Mouse (Mus musculus) stomach, postnatal 0 days (tissue): ENCODE measurements around the gene Vmn1r20. TPM values are rescaled to one million over a fixed set of nuclear protein-coding genes. Genes with fewer than 3 reads are reported as not detected.
"Not testable (repeated sequence)": the region's sequence is repeated elsewhere in the genome, so short reads cannot be mapped to it uniquely, and the experiment has no call there.

Experiments used
- ATAC-seq: fragments of 200-750 bp; cut with Nextera tagmentation; 2 replicates; pipeline ENCODE4 v1.8.0; 2017; ENCODE audit not compliant: low FRiP score, low TSS enrichment
- DNase-seq: peaks from one replicate; pipeline ENCODE4 v3.0.0-alpha.2; 2016; ENCODE audit warnings: low spot score
- H3K27ac ChIP-seq: fragments of 300-500 bp; sonication (generic); replicated peaks from 2 replicates; pipeline ENCODE4 v1.5.1; 2014; ENCODE audit warnings: mild to moderate bottlenecking, control low read depth
- H3K27me3 ChIP-seq: fragments of 300-500 bp; sonication (generic); 2 replicates; pipeline ENCODE4 v1.6.1; 2014; ENCODE audit warnings: low read length; ENCODE audit not compliant: control insufficient read depth, insufficient read depth
- H3K36me3 ChIP-seq: fragments of 300-500 bp; sonication (generic); 2 replicates; pipeline ENCODE4 v1.6.1; 2014; ENCODE audit warnings: low read length, mixed read lengths; ENCODE audit not compliant: control insufficient read depth, insufficient read depth
- H3K4me1 ChIP-seq: fragments of 300-500 bp; sonication (generic); replicated peaks from 2 replicates; pipeline ENCODE4 v1.6.1; 2014; ENCODE audit warnings: antibody characterized with exemption; ENCODE audit not compliant: control insufficient read depth, insufficient read depth
- H3K4me2 ChIP-seq: fragments of 300-500 bp; sonication (generic); replicated peaks from 2 replicates; pipeline ENCODE4 v1.6.1; 2014; ENCODE audit warnings: low read depth, mild to moderate bottlenecking, control low read depth, moderate library complexity
- H3K4me3 ChIP-seq: fragments of 300-500 bp; sonication (generic); 2 replicates; pipeline ENCODE4 v1.5.1; 2014; ENCODE audit warnings: low read depth, low read length, control low read depth
- H3K9ac ChIP-seq: fragments of 300-500 bp; sonication (generic); 2 replicates; pipeline ENCODE4 v1.6.1; 2014; ENCODE audit warnings: mild to moderate bottlenecking, low read length, control low read depth, mixed read lengths
- H3K9me3 ChIP-seq: fragments of 300-500 bp; sonication (generic); 2 replicates; pipeline ENCODE4 v1.6.1; 2016; ENCODE audit warnings: low read length; ENCODE audit not compliant: control insufficient read depth
- CTCF ChIP-seq: IDR thresholded peaks from 2 replicates; pipeline ENCODE4 v1.5.1; 2016; ENCODE audit warnings: antibody characterized with exemption, low read depth, mild to moderate bottlenecking, moderate library complexity
- EP300 ChIP-seq: optimal IDR thresholded peaks from 2 replicates; pipeline ENCODE3; 2016; ENCODE audit warnings: antibody characterized with exemption
- WGBS: fragments of 180-500 bp; shearing (Covaris S2); extraction: QIAGEN DNeasy Blood & Tissue Kit; methylation state at CpG from one replicate; pipeline ENCODE4 v1.1.7; 2014; 5-methylcytosine and 5-hydroxymethylcytosine counted together
- polyA plus RNA-seq: library from polyadenylated mRNA; unstranded; fragments of >200 nt; fragmentation: Nextera tagmentation; extraction: Ambion mirVana; gene quantifications from 2 replicates; pipeline ENCODE4 v1.2.1, GENCODE M21; 2015

The Vmn1r20 gene
- not detected in 2 replicates for polyA plus RNA-seq

- H3K36me3 ChIP-seq = no peaks in the 10 kb centered on the region
- H3K27ac ChIP-seq = no peak within 1 kb of the TSS
- H3K4me1 ChIP-seq = no peaks in the 10 kb centered on the region
- no peaks in the 10 kb centered on the region for H3K27me3 ChIP-seq
- no peak within 1 kb of the TSS for H3K4me3 ChIP-seq
- H3K4me2 ChIP-seq = no peak within 1 kb of the TSS
- TF ChIP-seq CTCF = no peak
- no peak for TF ChIP-seq EP300
- ATAC-seq (no peak), DNase-seq (no peak)
- no peaks in the 10 kb centered on the region for H3K9me3 ChIP-seq
- no peak within 1 kb of the TSS for H3K9ac ChIP-seq
- 57% methylated on average over 1 of the region's 1 CpGs for WGBS
Observed at GRCm38 (mm10) chr6:57428630-57429029, at the start of gene Vmn1r20. Gene Vmn1r20 (plus strand): TSS chr6:57428930.

GRCm38 (mm10) chr6:57395683-57396082, 33.0 kb upstream of the Vmn1r20 start, which contains the start of gene Vmn1r18:
Gene Vmn1r18 (minus strand): TSS chr6:57395783.
- Histone ChIP-seq H3K4me1 (no peaks in the 10 kb centered on the region), H3K4me3 (no peak within 1 kb of the TSS), H3K27ac (no peak within 1 kb of the TSS), H3K4me2 (no peak within 1 kb of the TSS), H3K36me3 (no peaks in the 10 kb centered on the region), H3K9me3 (no peaks in the 10 kb centered on the region), H3K9ac (no peak within 1 kb of the TSS), H3K27me3 (no peaks in the 10 kb centered on the region)
- DNase-seq = no peak
- TF ChIP-seq CTCF (no peak), EP300 (no peak)
- no peak for ATAC-seq

GRCm38 (mm10) chr6:57403480-57403879, 25.2 kb upstream of the Vmn1r20 start, which contains the start of gene Vmn1r19:
Gene Vmn1r19 (plus strand): TSS chr6:57403780.
- 60% methylated on average over 3 of the region's 3 CpGs for WGBS
- not testable (repeated sequence) for ATAC-seq, H3K27ac ChIP-seq

GRCm38 (mm10) chr6:57431196-57431595, 2.5 kb downstream of the Vmn1r20 start:
- TF ChIP-seq EP300 = no peak
- TF ChIP-seq CTCF = peak; percentile 63
- H3K9me3 ChIP-seq = no peaks in the 10 kb centered on the region
- WGBS = 68% methylated on average over 1 of the region's 1 CpGs
- H3K27me3 ChIP-seq = no peaks in the 10 kb centered on the region
- ATAC-seq (no peak), DNase-seq (no peak)
- no peak overlapping the region for H3K27ac ChIP-seq
- no peaks in the 10 kb centered on the region for H3K4me1 ChIP-seq
- no peaks in the 10 kb centered on the region for H3K36me3 ChIP-seq
- H3K4me3 ChIP-seq = no peak overlapping the region
- H3K4me2 ChIP-seq = no peak overlapping the region
- no peak overlapping the region for H3K9ac ChIP-seq

More at GRCm38 (mm10) chr6:57403480-57403879, 25.2 kb upstream of the Vmn1r20 start, which contains the start of gene Vmn1r19:
- not testable (repeated sequence) for H3K4me1 ChIP-seq, H3K4me3 ChIP-seq, H3K9ac ChIP-seq, DNase-seq, H3K27me3 ChIP-seq, H3K9me3 ChIP-seq, H3K4me2 ChIP-seq, H3K36me3 ChIP-seq

GRCm38 (mm10) chr6:57468161-57468560, 39.4 kb downstream of the Vmn1r20 start:
- H3K9ac ChIP-seq, H3K4me1 ChIP-seq, H3K4me2 ChIP-seq, H3K36me3 ChIP-seq, ATAC-seq, H3K4me3 ChIP-seq, DNase-seq, H3K27ac ChIP-seq, H3K27me3 ChIP-seq, H3K9me3 ChIP-seq: not testable (repeated sequence)
- 18% methylated on average over 3 of the region's 3 CpGs for WGBS

Other genes starting within 250 kb of the Vmn1r20 start
- 0.04 TPM in 1 of 2 replicates, not detected in the other for gene Vmn1r13, start 225.6 kb upstream of the Vmn1r20 start, polyA plus RNA-seq
- not detected in 2 replicates for gene Vmn1r14, start 197.2 kb upstream of the Vmn1r20 start, polyA plus RNA-seq
- not detected in 2 replicates for gene Vmn1r15, start 171.0 kb upstream of the Vmn1r20 start, polyA plus RNA-seq
- not detected in 2 replicates for gene Vmn1r16, start 99.4 kb upstream of the Vmn1r20 start, polyA plus RNA-seq
- gene Vmn1r17, start 65.2 kb upstream of the Vmn1r20 start, polyA plus RNA-seq = not detected in 2 replicates
- 0.02 TPM in 1 of 2 replicates, not detected in the other for gene Vmn1r18, start 33.1 kb upstream of the Vmn1r20 start, polyA plus RNA-seq
- not detected in 2 replicates for gene Vmn1r19, start 25.1 kb upstream of the Vmn1r20 start, polyA plus RNA-seq
- 1.3 and 1.7 TPM in 2 replicates for gene Ppm1k, start 106.5 kb downstream of the Vmn1r20 start, polyA plus RNA-seq
- 0.96 and 1.4 TPM in 2 replicates for gene Herc6, start 152.1 kb downstream of the Vmn1r20 start, polyA plus RNA-seq